Mouse (Mus musculus): Measurements from ENCODE around the gene Kdm4a. TPM values are rescaled to one million over a fixed set of nuclear protein-coding genes. Genes with fewer than 3 reads are reported as not detected.

Kdm4a gene
- total and polyA plus RNA-seq, 3 experiments = 18.7 to 26.3 (median 23.5) TPM

GRCm38 (mm10) chr4:118088771-118089170 lies 91.1 kb downstream of the Kdm4a start:
- intact Hi-C loops (cut with DNase I) = loop anchor here (10.0 kb wide), 1 partner anchor 384 kb away; no protein-coding TSS in a partner anchor
- Histone ChIP-seq H3K79me2 (replicated peaks; ENCODE audit: control insufficient read depth, insufficient read depth, low read length) (no peaks in the 10 kb centered on the region), H3K27ac (no peak overlapping the region), H3K36me3 (ENCODE audit: control insufficient read depth, insufficient read depth, low read length) (no peaks in the 10 kb centered on the region), H3K4me3 (no peak overlapping the region), H3K9ac (ENCODE audit: low read depth, low read length) (no peak overlapping the region), H3K4me1 (ENCODE audit: control insufficient read depth, insufficient read depth, low read length) (no peaks in the 10 kb centered on the region), H3K27me3 (ENCODE audit: control insufficient read depth, insufficient read depth, low read length) (no peaks in the 10 kb centered on the region)
- DNase-seq = no peak
- 80% methylated on average over 2 of the region's 2 CpGs for WGBS
- TF ChIP-seq CTCF (IDR thresholded peaks at IDR 0.05) (no peak), EP300 (IDR thresholded peaks at IDR 0.05; ENCODE audit: insufficient read depth, low read depth, low read length) (no peak), POLR2A (IDR thresholded peaks at IDR 0.05; ENCODE audit: insufficient read depth, low read depth, low read length) (no peak)

Small RNA genes lying within 50 kb of the gene (microRNA-seq; reads per million reads assigned to microRNA genes)
- 0 reads per million in 2 experiments for gene Mir7226

Other genes with a start within 250 kb of the Kdm4a start
- gene St3gal3, start 45.1 kb downstream of the Kdm4a start, total RNA-seq (2021) = 10 to 100 TPM; 55.8 to 70.6 TPM
- gene St3gal3, start 45.1 kb downstream of the Kdm4a start, polyA plus RNA-seq (2012; rRNA removed) = 54.9 and 68.2 TPM in 2 replicates
- 1 to 10 TPM; 5.8 to 6.3 TPM for gene Ptprf, start 111.4 kb upstream of the Kdm4a start, total RNA-seq (2021)
- gene Ptprf, start 111.4 kb upstream of the Kdm4a start, polyA plus RNA-seq (2012; rRNA removed) = 6.6 and 7.8 TPM in 2 replicates
- gene Szt2, start 229.2 kb upstream of the Kdm4a start, total RNA-seq (2021) = 10 to 100 TPM; 10.1 to 11.1 TPM
- gene Szt2, start 229.2 kb upstream of the Kdm4a start, polyA plus RNA-seq (2012; rRNA removed) = 15.3 and 15.5 TPM in 2 replicates
- gene Med8, start 229.3 kb upstream of the Kdm4a start, total RNA-seq (2021) = 10 to 100 TPM; 41.0 to 42.5 TPM
- gene Med8, start 229.3 kb upstream of the Kdm4a start, polyA plus RNA-seq (2012; rRNA removed) = 19.0 and 20.8 TPM in 2 replicates
- gene Elovl1, start 248.1 kb upstream of the Kdm4a start, total RNA-seq (2021) = 10 to 100 TPM; 16.4 to 17.5 TPM
- gene Elovl1, start 248.1 kb upstream of the Kdm4a start, polyA plus RNA-seq (2012; rRNA removed) = 66.4 and 74.4 TPM in 2 replicates

Measured in heart, adult 2 months (tissue).